Mouse (Mus musculus) thymus, adult 2 months (tissue): ENCODE measurements at regions not wholly inside any gene's neighbourhood (a gene's known extent, or its start where the extent isn't known, plus 50 kb on each side); places are given as distances from the start of the nearest gene placed in this dataset.

Experiments
- CTCF ChIP-seq: fragments of 200-500 bp; IDR thresholded peaks from 2 replicates; pipeline ENCODE4 v1.5.1; 2012; ENCODE audit warnings: mild to moderate bottlenecking, control low read depth, low read length, moderate library complexity, borderline replicate concordance; ENCODE audit not compliant: control insufficient read depth, poor library complexity, insufficient read depth; ENCODE audit errors: extremely low read depth
- POLR2A ChIP-seq: fragments of 200-500 bp; IDR thresholded peaks from 2 replicates; pipeline ENCODE4 v1.6.1; 2012; ENCODE audit warnings: mild to moderate bottlenecking, low read length, control low read depth, moderate library complexity; ENCODE audit not compliant: control insufficient read depth, poor library complexity, insufficient read depth; ENCODE audit errors: extremely low read depth

DNA sequence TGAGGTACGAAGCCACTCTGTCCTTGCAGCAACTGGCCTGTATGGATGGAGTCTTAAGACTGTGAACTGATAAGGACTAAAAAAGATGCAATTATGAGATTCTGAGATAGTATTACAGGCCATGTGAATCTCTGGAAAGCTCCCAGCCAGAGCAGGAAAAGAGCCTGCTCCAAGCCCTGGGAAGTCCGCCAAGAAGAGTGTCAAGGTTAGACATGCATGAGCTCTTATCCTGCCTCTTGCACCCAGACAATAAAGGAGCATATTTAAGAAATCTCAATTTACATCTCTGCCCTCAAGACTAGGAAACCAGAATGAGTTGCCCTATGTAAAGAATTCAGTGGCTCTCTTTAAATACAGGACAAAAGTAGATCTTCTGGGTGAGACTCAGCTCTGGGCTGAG, 90.8 kb upstream of the Tac1 start:
- TF ChIP-seq POLR2A (no peak), CTCF (no peak)
